Mouse (Mus musculus): ENCODE data around the gene Tiprl.

- TF ChIP-seq CTCF (IDR thresholded peaks at IDR 0.05; ENCODE audit: insufficient read depth, low read depth, low read length) (no peak), POLR2A (IDR thresholded peaks at IDR 0.05; ENCODE audit: insufficient read depth, low read depth, low read length) (no peak)
Measured at GRCm38 (mm10) chr1:165199639-165200038, 37.2 kb downstream of the Tiprl start.
